Mouse (Mus musculus) kidney, postnatal 14 days (tissue): ENCODE data around the gene Krt42.
"Not testable (repeated sequence)": the region's sequence is repeated elsewhere in the genome, so short reads cannot be mapped to it uniquely, and the experiment has no call there.

Source experiments
- DNase-seq: peaks from one replicate; pipeline ENCODE4 v3.0.0; 2022; ENCODE audit warnings: mixed read lengths

The Krt42 gene

DNA sequence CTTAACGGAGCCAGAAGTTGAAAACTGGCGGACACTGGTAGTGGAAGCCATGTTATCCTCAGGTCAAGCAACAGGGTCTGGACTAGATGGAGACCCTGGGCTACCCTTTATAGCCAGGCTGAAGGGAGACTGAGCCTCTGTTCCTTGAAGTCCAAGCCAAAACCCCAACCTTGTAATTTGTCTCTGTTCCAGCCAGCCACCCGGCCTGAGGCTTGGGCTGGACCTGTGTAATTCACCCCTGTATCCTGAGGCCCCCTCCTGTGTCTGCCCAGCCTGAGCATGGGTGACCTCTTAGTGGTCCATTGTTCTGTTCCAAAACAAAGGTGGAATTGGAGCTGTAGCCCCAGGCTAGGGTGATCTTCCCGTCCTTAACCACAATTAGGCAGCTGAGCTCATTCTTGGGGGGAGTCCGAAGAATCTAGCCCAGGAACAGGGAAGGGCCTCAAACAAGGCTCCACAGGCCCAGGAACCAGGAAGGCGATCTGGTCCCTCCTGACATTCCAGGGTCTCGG, at the start of gene Krt42:
TSS of gene Krt42 (minus strand) at position 51 of the 512 bp plus-strand sequence.
- DNase-seq: no peak

GRCm38 (mm10) chr11:100318529-100319451, 49.1 kb upstream of the Krt42 start:
- DNase-seq: peak; percentile 17

DNA sequence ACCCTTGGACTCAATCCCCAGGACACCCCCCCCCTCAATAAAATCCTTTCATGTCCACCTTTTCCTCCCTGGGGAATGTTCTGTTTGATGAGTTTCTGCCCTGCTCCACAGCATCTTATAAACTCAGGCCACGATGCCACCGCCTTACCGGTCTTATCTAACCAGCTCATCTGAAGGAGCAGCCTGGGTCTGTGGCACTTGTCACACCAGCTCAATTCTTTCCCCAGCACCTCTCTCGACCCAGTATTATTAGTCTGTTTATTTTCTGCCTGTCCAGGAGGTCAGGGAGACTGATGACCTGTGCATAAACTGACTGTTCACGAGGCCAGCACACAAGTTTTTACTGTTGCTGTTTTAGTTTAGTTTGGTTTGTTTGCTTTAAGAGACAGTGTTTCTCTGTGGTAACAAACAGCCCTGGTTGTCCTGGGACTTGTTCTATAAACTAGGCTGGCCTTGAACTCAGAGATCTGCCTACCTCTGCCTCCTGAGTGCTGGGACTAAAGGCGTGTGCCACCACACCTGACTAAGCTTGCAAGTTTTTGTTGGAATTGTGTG, 48.2 kb upstream of the Krt42 start:
- DNase-seq: no peak

DNA sequence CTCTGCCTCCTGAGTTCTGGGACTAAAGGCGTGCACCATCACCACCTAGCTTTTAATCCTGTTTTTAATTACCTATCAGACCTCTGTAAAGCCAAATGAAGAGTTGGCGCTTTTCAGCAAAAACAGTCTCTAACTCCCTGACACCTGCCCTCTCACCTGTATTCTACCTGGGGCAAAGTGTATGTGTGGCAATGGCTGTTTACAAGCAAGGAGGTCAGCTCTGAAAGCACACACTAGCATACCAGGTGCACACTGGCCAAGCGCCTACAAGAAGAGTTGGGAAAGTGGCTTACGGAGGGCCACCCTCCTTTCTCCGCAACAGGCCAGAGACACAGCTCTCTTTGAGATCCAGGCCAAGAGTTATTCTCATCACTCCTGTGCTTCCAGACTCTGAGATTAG, 45.8 kb upstream of the Krt42 start:
- DNase-seq: no peak

GRCm38 (mm10) chr11:100313424-100313823, 43.8 kb upstream of the Krt42 start:
- DNase-seq: no peak

- peak; percentile 80 for DNase-seq
Measured at GRCm38 (mm10) chr11:100312096-100312679, 42.5 kb upstream of the Krt42 start.

DNA sequence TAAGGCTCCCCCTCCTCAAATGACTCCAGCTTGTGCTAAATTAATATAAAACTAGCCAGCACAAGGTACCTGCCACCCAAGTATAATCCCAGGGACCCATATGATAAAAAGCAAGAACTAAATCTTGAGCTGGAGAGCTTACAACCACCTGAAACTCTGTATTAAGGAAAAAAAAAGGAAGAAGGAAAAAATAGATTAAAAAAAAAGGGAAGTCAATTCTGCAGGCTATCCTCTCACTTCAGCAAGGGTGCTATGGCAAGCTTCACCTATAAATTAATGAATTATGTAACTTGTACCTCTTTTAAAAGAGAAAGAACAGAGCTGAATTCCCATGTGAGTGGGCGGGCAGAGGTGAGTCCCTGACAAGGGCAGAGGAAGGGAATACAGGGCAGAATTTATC, 42.0 kb upstream of the Krt42 start:
- no peak for DNase-seq

DNA sequence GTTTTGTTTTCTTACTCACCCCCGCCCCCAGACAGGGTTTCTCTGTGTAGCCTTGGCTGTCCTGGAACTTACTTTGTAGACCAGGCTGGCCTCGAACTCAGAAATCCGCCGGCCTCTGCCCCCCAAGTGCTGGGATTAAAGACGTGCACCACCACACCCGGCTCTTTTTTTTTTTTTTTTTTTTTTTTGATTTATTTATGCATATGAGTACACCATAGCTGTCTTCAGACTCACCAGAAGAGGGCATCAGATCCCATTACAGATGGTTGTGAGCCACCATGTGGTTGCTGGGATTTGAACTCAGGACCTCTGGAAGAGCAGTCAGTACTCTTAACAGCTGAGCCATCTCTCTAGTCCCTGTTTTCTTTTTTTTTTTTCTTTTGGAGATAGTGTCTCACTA, 39.0 kb upstream of the Krt42 start:
- DNase-seq: not testable (repeated sequence)

GRCm38 (mm10) chr11:100307900-100308299, 38.2 kb upstream of the Krt42 start:
- DNase-seq: no peak

- no peak for DNase-seq
Measured at GRCm38 (mm10) chr11:100301292-100301691, 31.6 kb upstream of the Krt42 start.

DNA sequence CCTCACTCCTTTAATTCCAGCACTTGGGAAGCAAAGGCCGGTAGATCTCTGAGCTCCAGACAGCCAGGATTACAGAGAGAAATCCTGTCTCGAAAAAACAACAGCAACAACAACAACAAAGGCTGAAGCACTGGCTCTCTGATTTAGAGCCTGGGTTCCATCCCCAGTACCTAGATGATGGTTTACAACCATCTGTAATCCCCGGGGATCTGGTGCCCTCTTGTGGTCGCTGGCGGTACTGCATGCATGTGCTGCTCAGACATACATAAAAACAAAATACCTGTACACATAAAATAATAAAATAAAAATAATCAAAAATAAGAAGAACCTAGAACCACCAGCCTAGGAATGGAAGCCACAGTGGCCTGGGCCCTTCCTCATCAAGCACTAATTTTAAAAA, 30.6 kb upstream of the Krt42 start:
- peak; percentile 51 for DNase-seq

DNA sequence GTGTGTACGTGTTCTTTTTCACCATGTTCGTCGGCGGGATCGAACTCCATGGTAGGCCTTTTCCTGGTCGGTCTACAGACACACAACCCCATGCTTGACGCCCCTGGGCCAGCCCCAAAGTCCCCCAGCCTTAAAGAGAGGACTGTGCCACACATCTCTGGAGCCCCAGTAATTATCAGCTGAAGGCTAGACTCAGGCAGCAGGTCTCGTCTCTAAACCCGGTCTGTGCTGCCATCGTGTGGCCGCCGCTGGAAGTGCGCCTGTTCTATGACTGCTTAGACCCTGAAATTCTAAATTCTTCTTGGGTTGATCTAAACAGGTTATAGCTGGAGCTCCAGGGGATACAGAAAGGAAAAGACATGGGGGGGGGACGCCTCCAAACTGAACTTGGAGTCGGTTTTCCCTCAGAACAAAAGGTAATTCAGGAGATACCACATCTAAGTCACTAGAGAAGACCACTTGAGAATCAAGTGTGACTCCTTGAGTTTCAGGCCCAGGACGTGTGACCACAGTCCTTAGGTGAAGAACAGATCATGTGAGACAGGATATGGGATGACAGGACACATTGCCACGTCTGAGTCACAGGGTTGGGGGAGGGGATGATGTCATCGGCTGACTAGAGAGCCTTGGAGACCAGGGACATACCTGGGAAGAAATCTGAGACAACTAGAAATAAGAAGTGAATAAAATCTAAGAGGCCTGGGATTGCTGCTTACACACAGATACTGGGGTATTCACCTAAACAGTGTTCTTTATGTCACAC, 28.8 kb upstream of the Krt42 start:
- peak; percentile 86 for DNase-seq

DNA sequence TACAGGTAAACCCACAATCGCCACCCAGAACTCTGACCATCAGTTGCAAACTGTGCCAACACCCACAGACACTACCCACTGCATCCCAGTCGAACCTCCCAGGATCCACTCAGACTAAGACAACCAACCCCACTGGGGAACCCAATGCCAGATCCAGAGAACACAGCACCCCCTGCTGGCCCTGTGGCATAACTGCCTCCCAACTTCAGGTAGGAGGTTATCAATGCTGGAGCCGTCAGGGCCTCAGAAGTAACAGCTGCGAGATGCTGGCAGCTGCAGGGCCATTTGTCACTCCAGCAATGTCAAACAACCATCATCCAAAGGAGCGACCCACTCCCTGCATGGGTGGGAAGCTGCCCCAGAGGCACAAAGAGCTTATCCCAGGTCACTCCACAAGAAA, 28.1 kb upstream of the Krt42 start:
- no peak for DNase-seq

DNA sequence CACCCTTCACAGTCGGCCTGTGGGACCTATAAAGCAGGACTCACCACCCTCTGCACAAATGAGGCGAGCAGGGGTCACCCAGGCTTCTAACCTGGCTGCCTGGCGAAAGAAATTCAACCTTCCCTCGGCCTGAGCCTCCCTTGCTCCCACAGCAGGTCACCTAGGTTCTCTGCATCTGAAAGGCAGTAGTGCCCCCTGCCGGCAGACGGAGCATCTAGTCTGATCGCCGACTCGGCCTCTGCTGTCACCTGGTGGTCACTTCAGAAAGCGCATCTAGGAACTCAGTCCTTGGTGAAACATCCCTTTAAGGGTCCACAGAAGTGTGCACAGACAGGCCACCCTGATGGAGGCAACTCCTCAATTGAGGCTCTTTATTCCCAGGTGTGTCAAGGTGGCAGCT, 25.6 kb upstream of the Krt42 start:
- DNase-seq: peak; percentile 82

GRCm38 (mm10) chr11:100292884-100293283, 23.2 kb upstream of the Krt42 start:
- DNase-seq: no peak

DNA sequence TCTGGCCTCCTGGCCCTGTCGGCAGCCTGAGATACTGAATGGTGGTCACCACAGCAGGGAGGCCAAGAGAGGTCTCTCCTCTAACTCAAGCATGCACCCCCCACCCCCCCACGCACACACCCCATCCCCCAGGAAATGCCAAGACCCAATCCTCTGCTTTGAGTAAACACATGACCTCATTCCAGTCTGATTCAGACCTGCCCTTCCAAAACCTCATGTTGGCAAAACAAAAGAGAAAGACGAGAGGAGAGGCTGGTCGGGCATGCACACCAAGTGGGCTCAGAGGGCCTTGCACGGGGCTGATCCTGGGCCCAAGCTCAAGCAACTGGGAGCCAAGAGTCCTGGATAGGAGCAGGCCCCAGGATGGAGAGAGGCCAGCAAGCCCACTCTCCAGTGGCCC, 20.6 kb upstream of the Krt42 start:
- DNase-seq: no peak

DNA sequence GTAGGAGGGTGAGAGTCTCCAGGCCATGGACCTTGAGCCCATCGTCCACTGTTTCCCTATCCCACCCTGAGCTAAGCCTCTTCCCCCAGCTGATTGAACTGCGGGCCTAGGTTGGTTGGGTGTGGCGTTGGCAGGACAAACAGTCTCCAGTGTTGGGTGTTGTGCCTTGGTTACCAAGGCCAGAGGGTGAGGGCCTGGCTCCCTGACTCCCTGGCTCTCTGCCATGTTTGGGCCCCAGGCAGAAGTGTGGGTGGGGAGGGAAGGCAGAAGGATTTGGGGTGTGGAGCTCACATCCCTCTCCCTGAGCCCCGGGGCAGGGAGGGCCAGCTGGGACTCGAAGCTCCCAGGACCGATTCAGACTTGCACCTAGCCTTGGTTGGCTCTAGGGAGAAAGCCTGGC, 19.3 kb upstream of the Krt42 start:
- DNase-seq: no peak

GRCm38 (mm10) chr11:100287024-100287423, 17.4 kb upstream of the Krt42 start:
- DNase-seq: peak; percentile 30

- DNase-seq: no peak
Measured at GRCm38 (mm10) chr11:100284988-100285387, 15.3 kb upstream of the Krt42 start.

DNA sequence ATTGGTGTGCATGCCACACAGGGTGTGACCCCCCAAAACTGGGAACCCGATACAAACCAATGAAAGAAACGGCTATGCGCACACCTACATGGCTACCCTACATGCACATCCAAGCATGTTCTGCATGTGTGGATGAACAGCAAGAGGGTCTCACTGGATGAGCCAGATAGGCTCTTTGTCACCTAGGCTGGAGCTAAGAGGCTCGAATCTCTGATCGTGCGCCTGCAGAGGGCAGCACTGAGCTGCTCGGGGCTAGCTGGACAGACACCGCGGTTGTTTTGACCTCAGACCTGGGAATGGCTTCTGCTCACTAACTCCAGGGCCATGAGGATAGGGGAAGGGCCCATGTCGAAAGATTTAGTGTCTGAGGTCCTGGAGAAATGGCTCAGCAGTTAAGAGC, 12.9 kb upstream of the Krt42 start:
- DNase-seq: peak; percentile 80

GRCm38 (mm10) chr11:100281596-100282544, 12.2 kb upstream of the Krt42 start:
- peak; percentile 86 for DNase-seq

DNA sequence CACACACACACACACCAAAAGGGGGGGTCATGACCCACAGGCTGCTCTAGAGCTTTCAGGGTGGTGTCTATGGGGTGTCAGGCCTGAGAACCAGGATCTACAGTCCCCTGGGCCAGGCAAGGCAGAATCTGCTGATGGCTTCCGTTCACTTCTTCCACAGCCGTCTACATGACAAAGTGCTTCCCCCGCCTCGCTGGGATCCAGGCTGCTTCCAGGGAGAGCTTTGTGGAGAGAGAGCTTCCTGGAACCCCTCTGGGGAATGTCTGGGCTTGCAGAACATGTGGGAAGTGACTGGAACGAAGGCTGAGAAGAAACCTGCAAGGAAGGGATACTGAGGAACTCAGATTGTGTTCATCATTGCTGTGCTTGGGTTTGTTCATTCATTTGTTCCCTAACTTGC, 9.1 kb upstream of the Krt42 start:
- no peak for DNase-seq
